Mouse (Mus musculus) spleen, adult 2 months (tissue): ENCODE results near the gene Med21. TPM values are rescaled to one million over a fixed set of nuclear protein-coding genes. Genes with fewer than 3 reads are reported as not detected.

Experiments used
- DNase-seq, 2 experiments: peaks; one replicate each; pipeline versions ENCODE4 v3.0.0 to v3.0.0-alpha.2; 2012 to 2021; ENCODE audit warnings: low spot score in 2 of 2, low read depth in 1 of 2
- H3K27ac ChIP-seq: fragments of 200-500 bp; 2 replicates; pipeline ENCODE4 v1.5.1; 2012; ENCODE audit warnings: low read length, inconsistent platforms; ENCODE audit not compliant: insufficient read depth
- H3K27me3 ChIP-seq: fragments of 200-500 bp; 2 replicates; pipeline ENCODE4 v1.6.1; 2012; ENCODE audit warnings: mild to moderate bottlenecking, moderate library complexity, low read length, inconsistent platforms; ENCODE audit not compliant: control insufficient read depth, insufficient read depth
- H3K36me3 ChIP-seq: fragments of 200-500 bp; 2 replicates; pipeline ENCODE4 v1.6.1; 2012; ENCODE audit warnings: mild to moderate bottlenecking, low read length, inconsistent platforms; ENCODE audit not compliant: control insufficient read depth, insufficient read depth
- H3K4me1 ChIP-seq: fragments of 200-500 bp; 2 replicates; pipeline ENCODE4 v1.6.1; 2011; ENCODE audit warnings: inconsistent platforms; ENCODE audit not compliant: control insufficient read depth, insufficient read depth, insufficient read length
- H3K4me3 ChIP-seq: fragments of 200-500 bp; 2 replicates; pipeline ENCODE4 v1.5.1; 2011; ENCODE audit warnings: mild to moderate bottlenecking, inconsistent platforms; ENCODE audit not compliant: insufficient read depth, insufficient read length; ENCODE audit errors: extremely low read depth
- CTCF ChIP-seq: fragments of 200-500 bp; IDR thresholded peaks from 2 replicates; pipeline ENCODE4 v1.5.1; 2011; ENCODE audit warnings: mild to moderate bottlenecking, inconsistent platforms; ENCODE audit not compliant: insufficient read depth, insufficient read length, insufficient replicate concordance; ENCODE audit errors: extremely low read depth
- POLR2A ChIP-seq: fragments of 200-500 bp; IDR thresholded peaks from 2 replicates; pipeline ENCODE4 v1.6.1; 2011; ENCODE audit warnings: low read depth, low read length, inconsistent platforms
- WGBS: fragments of 180-500 bp; shearing (Covaris S2); methylation state at CpG from one replicate; pipeline ENCODE4 v1.1.7; 2018; 5-methylcytosine and 5-hydroxymethylcytosine counted together
- polyA plus RNA-seq: library from polyadenylated mRNA; depleted of rRNA; stranded (reverse); fragments of >200 nt; gene quantifications from 2 replicates; pipeline ENCODE4 v1.2.3, GENCODE M21; 2012

The Med21 gene
- polyA plus RNA-seq, 1 experiment: 13.4 TPM

- H3K36me3 ChIP-seq: peaks cover 7% of the 10 kb centered on the region; the same call in 1 of the 2 replicates
- DNase-seq: no peak
Observed at GRCm38 (mm10) chr6:146613907-146614306, 28.4 kb upstream of the Med21 start.

GRCm38 (mm10) chr6:146614541-146614940 is 27.8 kb upstream of the Med21 start:
- WGBS: 94% methylated on average over 5 of the region's 5 CpGs

More at GRCm38 (mm10) chr6:146613907-146614306, 28.4 kb upstream of the Med21 start:
- 92% methylated on average over 5 of the region's 5 CpGs for WGBS
- no peaks in the 10 kb centered on the region for H3K27me3 ChIP-seq
- H3K4me3 ChIP-seq: no peak overlapping the region
- no peaks in the 10 kb centered on the region for H3K4me1 ChIP-seq
- no peak overlapping the region for H3K27ac ChIP-seq
- TF ChIP-seq CTCF (no peak), POLR2A (no peak)

GRCm38 (mm10) chr6:146615891-146616290 is 26.5 kb upstream of the Med21 start:
- no peak for TF ChIP-seq CTCF
- no peak for TF ChIP-seq POLR2A
- DNase-seq: no peak
- no peaks in the 10 kb centered on the region for H3K4me1 ChIP-seq
- H3K4me3 ChIP-seq: no peak overlapping the region
- peaks cover 7% of the 10 kb centered on the region; the same call in 1 of the 2 replicates for H3K36me3 ChIP-seq
- WGBS: 94% methylated on average over 8 of the region's 8 CpGs
- no peak overlapping the region for H3K27ac ChIP-seq
- H3K27me3 ChIP-seq: no peaks in the 10 kb centered on the region

More at GRCm38 (mm10) chr6:146614541-146614940, 27.8 kb upstream of the Med21 start:
- Histone ChIP-seq H3K4me1 (no peaks in the 10 kb centered on the region), H3K36me3 (peaks cover 7% of the 10 kb centered on the region; the same call in 1 of the 2 replicates), H3K27ac (no peak overlapping the region), H3K4me3 (no peak overlapping the region), H3K27me3 (no peaks in the 10 kb centered on the region)
- DNase-seq: no peak
- TF ChIP-seq CTCF (no peak), POLR2A (no peak)

GRCm38 (mm10) chr6:146616670-146617069 is 25.7 kb upstream of the Med21 start:
- 90% methylated on average over 2 of the region's 2 CpGs for WGBS
- no peaks in the 10 kb centered on the region for H3K27me3 ChIP-seq
- no peak overlapping the region for H3K4me3 ChIP-seq
- H3K36me3 ChIP-seq: peaks cover 7% of the 10 kb centered on the region; the same call in 1 of the 2 replicates
- TF ChIP-seq POLR2A: no peak
- no peak for TF ChIP-seq CTCF
- no peaks in the 10 kb centered on the region for H3K4me1 ChIP-seq
- no peak overlapping the region for H3K27ac ChIP-seq
- no peak for DNase-seq

- H3K27ac ChIP-seq: no peak overlapping the region
- no peak for DNase-seq
- no peaks in the 10 kb centered on the region for H3K27me3 ChIP-seq
- 0 out of 2 replicates have a peak, but pooled peaks cover 1% of the 10 kb centered on the region for H3K36me3 ChIP-seq
- H3K4me1 ChIP-seq: peaks cover 2% of the 10 kb centered on the region; the same call in 1 of the 2 replicates
- WGBS: 90% methylated on average over 3 of the region's 3 CpGs
- H3K4me3 ChIP-seq: no peak overlapping the region
- no peak for TF ChIP-seq POLR2A
- TF ChIP-seq CTCF: no peak
Observed at GRCm38 (mm10) chr6:146628123-146628522, 14.2 kb upstream of the Med21 start.

- DNase-seq: no peak
- TF ChIP-seq POLR2A (no peak), CTCF (no peak)
- Histone ChIP-seq H3K27ac (0 out of 2 replicates have a peak overlapping the region, but pooled peaks have one; percentile 18), H3K36me3 (no peaks in the 10 kb centered on the region), H3K4me1 (peaks cover 5% of the 10 kb centered on the region; the same call in 1 of the 2 replicates), H3K27me3 (no peaks in the 10 kb centered on the region), H3K4me3 (no peak overlapping the region)
- 75% methylated on average over 9 of the region's 9 CpGs for WGBS
Observed at GRCm38 (mm10) chr6:146629781-146630756, 12.3 kb upstream of the Med21 start.

GRCm38 (mm10) chr6:146630961-146631360 is 11.4 kb upstream of the Med21 start:
- Histone ChIP-seq H3K4me3 (no peak overlapping the region), H3K27ac (no peak overlapping the region), H3K36me3 (no peaks in the 10 kb centered on the region), H3K4me1 (peaks cover 5% of the 10 kb centered on the region; the same call in 1 of the 2 replicates), H3K27me3 (no peaks in the 10 kb centered on the region)
- 78% methylated on average over 4 of the region's 4 CpGs for WGBS
- no peak for DNase-seq
- TF ChIP-seq CTCF: no peak
